Mouse (Mus musculus) limb, embryonic 14.5 days (tissue): ENCODE data around the gene Uap1l1. TPM values are rescaled to one million over a fixed set of nuclear protein-coding genes. Genes with fewer than 3 reads are reported as not detected.

Experiments
- ATAC-seq: fragments of 200-750 bp; cut with Nextera tagmentation; 2 replicates; pipeline ENCODE4 v1.8.0; 2017; ENCODE audit warnings: low read depth, moderate number of reproducible peaks, moderate TSS enrichment; ENCODE audit not compliant: low FRiP score
- DNase-seq: peaks from one replicate; pipeline ENCODE4 v3.0.0-alpha.2; 2015; ENCODE audit warnings: low spot score
- H3K27ac ChIP-seq: fragments of 300-500 bp; sonication (generic); replicated peaks from 2 replicates; pipeline ENCODE4 v1.5.1; 2014; ENCODE audit warnings: low read depth, mild to moderate bottlenecking, low read length, moderate library complexity, mixed read lengths
- H3K27me3 ChIP-seq: fragments of 300-500 bp; sonication (generic); 2 replicates; pipeline ENCODE4 v1.6.1; 2014; ENCODE audit warnings: low read length, mixed read lengths; ENCODE audit not compliant: control insufficient read depth, insufficient read depth
- H3K36me3 ChIP-seq: fragments of 300-500 bp; sonication (generic); 2 replicates; pipeline ENCODE4 v1.6.1; 2014; ENCODE audit warnings: mild to moderate bottlenecking, low read length, moderate library complexity, mixed read lengths; ENCODE audit not compliant: control insufficient read depth, insufficient read depth
- H3K4me1 ChIP-seq: fragments of 300-500 bp; sonication (generic); 2 replicates; pipeline ENCODE4 v1.6.1; 2014; ENCODE audit warnings: antibody characterized with exemption, low read length, mixed read lengths; ENCODE audit not compliant: control insufficient read depth, insufficient read depth
- H3K4me2 ChIP-seq: fragments of 300-500 bp; sonication (generic); replicated peaks from 2 replicates; pipeline ENCODE4 v1.6.1; 2014; ENCODE audit warnings: low read depth, mild to moderate bottlenecking, low read length, moderate library complexity; ENCODE audit not compliant: severe bottlenecking
- H3K4me3 ChIP-seq: fragments of 300-500 bp; sonication (generic); replicated peaks from 2 replicates; pipeline ENCODE4 v1.5.1; 2014; ENCODE audit warnings: low read length
- H3K9ac ChIP-seq: fragments of 300-500 bp; sonication (generic); 2 replicates; pipeline ENCODE4 v1.6.1; 2014; ENCODE audit warnings: mild to moderate bottlenecking, low read depth, low read length, moderate library complexity; ENCODE audit not compliant: severe bottlenecking
- H3K9me3 ChIP-seq: fragments of 300-500 bp; sonication (generic); 2 replicates; pipeline ENCODE4 v1.6.1; 2016; ENCODE audit warnings: low read length; ENCODE audit not compliant: control insufficient read depth
- POLR2A ChIP-seq: fragments of 200-500 bp; IDR thresholded peaks from 2 replicates; pipeline ENCODE4 v1.8.0; 2012; ENCODE audit warnings: inconsistent platforms, mild to moderate bottlenecking, moderate library complexity, borderline replicate concordance; ENCODE audit not compliant: insufficient read depth, insufficient read length; ENCODE audit errors: extremely low read depth
- WGBS: fragments of 180-500 bp; shearing (Covaris S2); extraction: QIAGEN DNeasy Blood & Tissue Kit; methylation state at CpG from one replicate; pipeline ENCODE4 v1.1.7; 2014; 5-methylcytosine and 5-hydroxymethylcytosine counted together
- polyA plus RNA-seq, 2 experiments: library from polyadenylated mRNA; depleted of rRNA in 1 of 2; stranded (reverse) in 1 of 2; unstranded in 1 of 2; fragments of >200 nt; fragmentation: Nextera tagmentation in 1 of 2; extraction: Ambion mirVana in 1 of 2; gene quantifications; 2 replicates each; pipeline versions ENCODE4 v1.2.1 to v1.2.3; 2012 to 2014

Gene Uap1l1
- polyA plus RNA-seq, 2 experiments: 8.2 to 15.8 TPM

- H3K36me3 ChIP-seq: peaks cover 23% of the 10 kb centered on the region
- no peak overlapping the region for H3K4me2 ChIP-seq
- no peak overlapping the region for H3K9ac ChIP-seq
- ATAC-seq: no peak
- no peak overlapping the region for H3K27ac ChIP-seq
- peaks cover 20% of the 10 kb centered on the region for H3K4me1 ChIP-seq
- peak; percentile 58 for DNase-seq
- no peaks in the 10 kb centered on the region for H3K27me3 ChIP-seq
- WGBS: 68% methylated on average over 4 of the region's 4 CpGs
- H3K9me3 ChIP-seq: no peaks in the 10 kb centered on the region
- no peak overlapping the region for H3K4me3 ChIP-seq
- TF ChIP-seq POLR2A: no peak
These were observed 11.1 kb upstream of the Uap1l1 start for GRCm38 (mm10) chr2:25376589-25376988.

GRCm38 (mm10) chr2:25373431-25373830 lies 7.9 kb upstream of the Uap1l1 start:
- TF ChIP-seq POLR2A: no peak
- Histone ChIP-seq H3K9ac (peak overlapping the region; percentile 54), H3K4me1 (peaks cover 21% of the 10 kb centered on the region), H3K36me3 (peaks cover 23% of the 10 kb centered on the region), H3K27me3 (no peaks in the 10 kb centered on the region), H3K4me2 (peak overlapping the region; percentile 96), H3K9me3 (no peaks in the 10 kb centered on the region), H3K27ac (no peak overlapping the region), H3K4me3 (peak overlapping the region; percentile 70)
- no peak for DNase-seq
- ATAC-seq: no peak
- WGBS: 13% methylated on average over 2 of the region's 2 CpGs

- peak overlapping the region; percentile 54 for H3K9ac ChIP-seq
These were observed 7.3 kb upstream of the Uap1l1 start for GRCm38 (mm10) chr2:25372644-25373391.

GRCm38 (mm10) chr2:25371764-25372643 lies 6.5 kb upstream of the Uap1l1 start, which contains the start of gene Sapcd2:
Sapcd2 (plus strand) TSS chr2:25372321.
- WGBS: 1% methylated on average over 65 of the region's 65 CpGs
- H3K4me1 ChIP-seq: peaks cover 21% of the 10 kb centered on the region
- peak within 1 kb of the TSS; percentile 73 for H3K27ac ChIP-seq
- H3K27me3 ChIP-seq: no peaks in the 10 kb centered on the region
- DNase-seq: peak; percentile 94
- peak; percentile 94 for ATAC-seq
- peak within 1 kb of the TSS; percentile 96 for H3K4me2 ChIP-seq
- peak within 1 kb of the TSS; percentile 70 for H3K4me3 ChIP-seq
- peaks cover 15% of the 10 kb centered on the region for H3K36me3 ChIP-seq
- TF ChIP-seq POLR2A: no peak
- peak within 1 kb of the TSS; percentile 54 for H3K9ac ChIP-seq
- no peaks in the 10 kb centered on the region for H3K9me3 ChIP-seq

More at GRCm38 (mm10) chr2:25372644-25373391, 7.3 kb upstream of the Uap1l1 start:
- 3% methylated on average over 42 of the region's 42 CpGs for WGBS
- no peaks in the 10 kb centered on the region for H3K27me3 ChIP-seq
- peaks cover 22% of the 10 kb centered on the region for H3K36me3 ChIP-seq
- no peak for TF ChIP-seq POLR2A
- peak overlapping the region; percentile 96 for H3K4me2 ChIP-seq
- peaks cover 21% of the 10 kb centered on the region for H3K4me1 ChIP-seq
- DNase-seq: no peak
- peak overlapping the region; percentile 70 for H3K4me3 ChIP-seq
- ATAC-seq: no peak
- H3K27ac ChIP-seq: no peak overlapping the region
- no peaks in the 10 kb centered on the region for H3K9me3 ChIP-seq

GRCm38 (mm10) chr2:25369996-25370395 lies 4.5 kb upstream of the Uap1l1 start:
- no peaks in the 10 kb centered on the region for H3K36me3 ChIP-seq
- no peak overlapping the region for H3K9ac ChIP-seq
- ATAC-seq: no peak
- DNase-seq: no peak
- no peak overlapping the region for H3K4me3 ChIP-seq
- no peaks in the 10 kb centered on the region for H3K9me3 ChIP-seq
- H3K27me3 ChIP-seq: no peaks in the 10 kb centered on the region
- peaks cover 21% of the 10 kb centered on the region for H3K4me1 ChIP-seq
- H3K4me2 ChIP-seq: no peak overlapping the region
- H3K27ac ChIP-seq: no peak overlapping the region
- 91% methylated on average over 3 of the region's 3 CpGs for WGBS
- no peak for TF ChIP-seq POLR2A
